Mouse (Mus musculus): ENCODE measurements around the gene Gm37240. TPM values are rescaled to one million over a fixed set of nuclear protein-coding genes. Genes with fewer than 3 reads are reported as not detected.
A peak's percentile ranks its signal among the peaks of the same experiment; 100 is the strongest.
"Not testable (repeated sequence)": the region's sequence is repeated elsewhere in the genome, so short reads cannot be mapped to it uniquely, and the experiment has no call there.

Gm37240 gene
- polyA plus RNA-seq, 1 experiment, result not detected

- no peak for TF ChIP-seq POLR2A (IDR thresholded peaks at IDR 0.05; ENCODE audit: insufficient read depth, low read depth, low read length)
- TF ChIP-seq CTCF (IDR thresholded peaks at IDR 0.05; ENCODE audit: insufficient read depth, low read depth, low read length), result no peak
- WGBS, result 80% methylated on average over 3 of the region's 3 CpGs
- Histone ChIP-seq H3K4me1 (ENCODE audit: control insufficient read depth, insufficient read depth, low read length) (peaks cover 5% of the 10 kb centered on the region), H3K4me3 (ENCODE audit: insufficient read depth, low read depth, low read length) (no peak overlapping the region), H3K27ac (ENCODE audit: insufficient read depth, low read depth, low read length) (no peak overlapping the region)
Observed at GRCm38 (mm10) chr3:85590090-85590754, 297.1 kb downstream of the Gm37240 start.

GRCm38 (mm10) chr3:85588701-85589100, 298.6 kb downstream of the Gm37240 start:
- H3K4me1 ChIP-seq (ENCODE audit: control insufficient read depth, insufficient read depth, low read length), result peaks cover 6% of the 10 kb centered on the region
- WGBS, result 41% methylated on average over 2 of the region's 2 CpGs
- H3K4me3 ChIP-seq (ENCODE audit: insufficient read depth, low read depth, low read length), result no peak overlapping the region
- no peak overlapping the region for H3K27ac ChIP-seq (ENCODE audit: insufficient read depth, low read depth, low read length)
- no peak for TF ChIP-seq POLR2A (IDR thresholded peaks at IDR 0.05; ENCODE audit: insufficient read depth, low read depth, low read length)
- TF ChIP-seq CTCF (IDR thresholded peaks at IDR 0.05; ENCODE audit: insufficient read depth, low read depth, low read length), result no peak

GRCm38 (mm10) chr3:85584966-85585365, 302.4 kb downstream of the Gm37240 start:
- no peak for TF ChIP-seq POLR2A (IDR thresholded peaks at IDR 0.05; ENCODE audit: insufficient read depth, low read depth, low read length)
- TF ChIP-seq CTCF (IDR thresholded peaks at IDR 0.05; ENCODE audit: insufficient read depth, low read depth, low read length), result no peak
- no peak overlapping the region for H3K4me3 ChIP-seq (ENCODE audit: insufficient read depth, low read depth, low read length)
- no peak overlapping the region for H3K27ac ChIP-seq (ENCODE audit: insufficient read depth, low read depth, low read length)
- H3K4me1 ChIP-seq (ENCODE audit: control insufficient read depth, insufficient read depth, low read length), result peaks cover 8% of the 10 kb centered on the region
- WGBS, result 84% methylated on average over 4 of the region's 4 CpGs

GRCm38 (mm10) chr3:85583194-85583593, 304.1 kb downstream of the Gm37240 start:
- Histone ChIP-seq H3K4me3 (ENCODE audit: insufficient read depth, low read depth, low read length) (no peak overlapping the region), H3K4me1 (ENCODE audit: control insufficient read depth, insufficient read depth, low read length) (peaks cover 6% of the 10 kb centered on the region), H3K27ac (ENCODE audit: insufficient read depth, low read depth, low read length) (no peak overlapping the region)
- TF ChIP-seq POLR2A (IDR thresholded peaks at IDR 0.05; ENCODE audit: insufficient read depth, low read depth, low read length) (no peak), CTCF (IDR thresholded peaks at IDR 0.05; ENCODE audit: insufficient read depth, low read depth, low read length) (no peak)
- WGBS, result 50% methylated on average over 5 of the region's 5 CpGs

GRCm38 (mm10) chr3:85582726-85583125, 304.6 kb downstream of the Gm37240 start:
- H3K27ac ChIP-seq (ENCODE audit: insufficient read depth, low read depth, low read length), result no peak overlapping the region

GRCm38 (mm10) chr3:85573864-85574830, 313.2 kb downstream of the Gm37240 start, which contains the start of gene Gatb:
TSS of gene Gatb (plus strand) at chr3:85574119.
- Histone ChIP-seq H3K27ac (ENCODE audit: insufficient read depth, low read depth, low read length) (peak within 1 kb of the TSS; percentile 76), H3K4me1 (ENCODE audit: control insufficient read depth, insufficient read depth, low read length) (no peaks in the 10 kb centered on the region; the same call in 1 of the 2 replicates), H3K4me3 (ENCODE audit: insufficient read depth, low read depth, low read length) (peak within 1 kb of the TSS; percentile 65)
- WGBS, result 1% methylated on average over 41 of the region's 41 CpGs
- TF ChIP-seq POLR2A (IDR thresholded peaks at IDR 0.05; ENCODE audit: insufficient read depth, low read depth, low read length) (peak; percentile 77), CTCF (IDR thresholded peaks at IDR 0.05; ENCODE audit: insufficient read depth, low read depth, low read length) (peak; percentile 64)

More at GRCm38 (mm10) chr3:85582726-85583125, 304.6 kb downstream of the Gm37240 start:
- H3K4me1 ChIP-seq (ENCODE audit: control insufficient read depth, insufficient read depth, low read length), result peaks cover 6% of the 10 kb centered on the region
- no peak overlapping the region for H3K4me3 ChIP-seq (ENCODE audit: insufficient read depth, low read depth, low read length)
- TF ChIP-seq POLR2A (IDR thresholded peaks at IDR 0.05; ENCODE audit: insufficient read depth, low read depth, low read length) (no peak), CTCF (IDR thresholded peaks at IDR 0.05; ENCODE audit: insufficient read depth, low read depth, low read length) (no peak)
- 82% methylated on average over 2 of the region's 2 CpGs for WGBS

- no peak for TF ChIP-seq POLR2A (IDR thresholded peaks at IDR 0.05; ENCODE audit: insufficient read depth, low read depth, low read length)
- 19% methylated on average over 6 of the region's 6 CpGs for WGBS
- peak overlapping the region; percentile 71 for H3K27ac ChIP-seq (ENCODE audit: insufficient read depth, low read depth, low read length)
Observed at GRCm38 (mm10) chr3:85573216-85573863, 314.0 kb downstream of the Gm37240 start.

GRCm38 (mm10) chr3:85572502-85572901, 314.8 kb downstream of the Gm37240 start:
- not testable (repeated sequence) for H3K4me3 ChIP-seq (ENCODE audit: insufficient read depth, low read depth, low read length); H3K27ac ChIP-seq (ENCODE audit: insufficient read depth, low read depth, low read length); H3K4me1 ChIP-seq (ENCODE audit: control insufficient read depth, insufficient read depth, low read length)
- 95% methylated on average over 8 of the region's 8 CpGs for WGBS

More at GRCm38 (mm10) chr3:85573216-85573863, 314.0 kb downstream of the Gm37240 start:
- peak overlapping the region; percentile 46 for H3K4me3 ChIP-seq (ENCODE audit: insufficient read depth, low read depth, low read length)
- no peaks in the 10 kb centered on the region; the same call in 1 of the 2 replicates for H3K4me1 ChIP-seq (ENCODE audit: control insufficient read depth, insufficient read depth, low read length)

Measured in olfactory bulb, adult 2 months (tissue).